Mouse (Mus musculus): ENCODE results near the gene Krba1. TPM values are rescaled to one million over a fixed set of nuclear protein-coding genes. Genes with fewer than 3 reads are reported as not detected.
A peak's percentile ranks its signal among the peaks of the same experiment; 100 is the strongest.

Krba1 gene
- polyA plus RNA-seq, 1 experiment from 2014 or later: 25.4 TPM

DNA sequence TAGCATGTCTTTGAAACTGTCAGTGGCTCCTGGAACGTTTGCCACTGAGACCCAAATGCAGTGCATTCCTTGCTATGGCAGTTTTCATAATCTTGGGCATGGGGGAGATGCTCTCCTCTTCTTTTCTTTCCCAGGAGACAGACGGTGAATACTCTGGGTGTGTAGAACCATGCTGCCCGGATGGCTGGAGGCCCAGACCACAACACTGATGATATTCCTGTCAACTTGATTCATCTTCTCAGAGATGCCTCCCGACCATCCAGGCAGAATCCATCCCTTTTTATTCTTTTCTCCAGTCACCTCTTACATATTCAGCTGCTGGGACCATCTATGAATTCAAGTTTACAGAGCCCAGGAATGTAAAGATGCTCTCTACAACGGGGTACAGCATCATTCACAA is 35.4 kb downstream of the Krba1 start:
- no peak for ATAC-seq (ENCODE audit: low FRiP score)
- Histone ChIP-seq H3K27ac (no peak overlapping the region), H3K9ac (no peak overlapping the region), H3K4me2 (no peak overlapping the region), H3K9me3 (no peaks in the 10 kb centered on the region), H3K4me1 (replicated peaks) (no peaks in the 10 kb centered on the region), H3K4me3 (no peak overlapping the region), H3K27me3 (0 out of 2 replicates have a peak, but pooled peaks cover 3% of the 10 kb centered on the region), H3K36me3 (no peaks in the 10 kb centered on the region)
- WGBS: 76% methylated on average over 5 of the region's 5 CpGs

- H3K4me3 ChIP-seq: no peak overlapping the region
- 71% methylated on average over 12 of the region's 12 CpGs for WGBS
- peaks cover 26% of the 10 kb centered on the region for H3K27me3 ChIP-seq
- ATAC-seq (ENCODE audit: low FRiP score): no peak
- peaks cover 4% of the 10 kb centered on the region for H3K4me1 ChIP-seq (replicated peaks)
- H3K36me3 ChIP-seq: peaks cover 6% of the 10 kb centered on the region
- H3K4me2 ChIP-seq: no peak overlapping the region
- H3K9me3 ChIP-seq: no peaks in the 10 kb centered on the region
- no peak overlapping the region for H3K9ac ChIP-seq
- H3K27ac ChIP-seq: no peak overlapping the region
Measured at GRCm38 (mm10) chr6:48432893-48433816, 37.8 kb downstream of the Krba1 start.

DNA sequence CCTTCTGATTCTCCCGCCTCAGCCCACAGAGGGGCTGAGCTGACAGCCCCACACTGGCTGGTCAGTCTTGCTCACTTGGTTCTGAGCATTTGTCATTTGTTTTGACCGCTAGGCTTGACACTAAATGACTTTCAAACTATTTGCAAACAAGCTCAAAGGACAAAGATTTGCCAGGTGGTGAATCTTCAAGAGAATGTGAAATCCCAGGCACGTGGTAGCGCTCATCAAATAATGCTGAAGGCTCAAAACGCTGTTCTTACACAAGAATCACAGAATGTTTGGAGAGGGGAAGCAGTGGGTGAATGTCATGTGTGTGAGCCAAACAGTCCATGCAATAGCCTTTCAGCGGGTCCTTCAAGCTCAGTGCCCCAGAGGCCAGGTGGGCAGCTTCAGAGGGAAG is 39.3 kb downstream of the Krba1 start:
- H3K4me2 ChIP-seq: no peak overlapping the region
- peaks cover 19% of the 10 kb centered on the region for H3K4me1 ChIP-seq (replicated peaks)
- no peak overlapping the region for H3K4me3 ChIP-seq
- no peak overlapping the region for H3K27ac ChIP-seq
- H3K27me3 ChIP-seq: peaks cover 40% of the 10 kb centered on the region
- ATAC-seq (ENCODE audit: low FRiP score): no peak
- WGBS: 63% methylated on average over 6 of the region's 6 CpGs
- H3K9me3 ChIP-seq: no peaks in the 10 kb centered on the region
- H3K9ac ChIP-seq: no peak overlapping the region
- H3K36me3 ChIP-seq: peaks cover 16% of the 10 kb centered on the region

DNA sequence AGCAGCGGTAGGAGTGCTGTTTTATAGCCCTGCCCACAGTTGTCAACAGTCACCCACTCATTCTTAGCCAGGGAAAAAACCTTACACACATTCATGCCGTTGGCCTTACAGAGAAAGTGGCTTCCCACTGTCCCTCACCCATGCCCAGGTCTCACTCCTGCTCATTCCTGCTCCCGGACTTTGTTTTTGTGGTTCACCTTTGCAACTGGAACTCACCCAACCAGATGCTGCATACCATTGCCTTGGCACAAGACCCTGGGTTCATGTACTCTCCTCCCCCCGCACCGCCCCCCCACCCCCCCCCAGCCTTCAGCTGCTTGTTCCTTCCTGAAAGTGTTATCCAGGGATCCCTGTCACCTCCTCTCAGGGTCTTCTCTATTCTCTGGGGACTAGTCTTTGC is 39.7 kb downstream of the Krba1 start:
- no peaks in the 10 kb centered on the region for H3K9me3 ChIP-seq
- WGBS: 65% methylated on average over 5 of the region's 5 CpGs
- no peak overlapping the region for H3K9ac ChIP-seq
- no peak overlapping the region for H3K27ac ChIP-seq
- ATAC-seq (ENCODE audit: low FRiP score): no peak
- H3K36me3 ChIP-seq: peaks cover 16% of the 10 kb centered on the region
- H3K4me1 ChIP-seq (replicated peaks): peaks cover 22% of the 10 kb centered on the region
- H3K4me2 ChIP-seq: no peak overlapping the region
- no peak overlapping the region for H3K4me3 ChIP-seq
- peaks cover 45% of the 10 kb centered on the region for H3K27me3 ChIP-seq

GRCm38 (mm10) chr6:48435706-48436349 is 40.4 kb downstream of the Krba1 start:
- no peak overlapping the region for H3K9ac ChIP-seq
- no peak overlapping the region for H3K4me3 ChIP-seq
- H3K36me3 ChIP-seq: peaks cover 16% of the 10 kb centered on the region
- no peaks in the 10 kb centered on the region for H3K9me3 ChIP-seq
- H3K4me1 ChIP-seq (replicated peaks): peaks cover 29% of the 10 kb centered on the region
- 87% methylated on average over 5 of the region's 5 CpGs for WGBS
- H3K27me3 ChIP-seq: peaks cover 52% of the 10 kb centered on the region
- no peak overlapping the region for H3K4me2 ChIP-seq
- no peak overlapping the region for H3K27ac ChIP-seq
- no peak for ATAC-seq (ENCODE audit: low FRiP score)

DNA sequence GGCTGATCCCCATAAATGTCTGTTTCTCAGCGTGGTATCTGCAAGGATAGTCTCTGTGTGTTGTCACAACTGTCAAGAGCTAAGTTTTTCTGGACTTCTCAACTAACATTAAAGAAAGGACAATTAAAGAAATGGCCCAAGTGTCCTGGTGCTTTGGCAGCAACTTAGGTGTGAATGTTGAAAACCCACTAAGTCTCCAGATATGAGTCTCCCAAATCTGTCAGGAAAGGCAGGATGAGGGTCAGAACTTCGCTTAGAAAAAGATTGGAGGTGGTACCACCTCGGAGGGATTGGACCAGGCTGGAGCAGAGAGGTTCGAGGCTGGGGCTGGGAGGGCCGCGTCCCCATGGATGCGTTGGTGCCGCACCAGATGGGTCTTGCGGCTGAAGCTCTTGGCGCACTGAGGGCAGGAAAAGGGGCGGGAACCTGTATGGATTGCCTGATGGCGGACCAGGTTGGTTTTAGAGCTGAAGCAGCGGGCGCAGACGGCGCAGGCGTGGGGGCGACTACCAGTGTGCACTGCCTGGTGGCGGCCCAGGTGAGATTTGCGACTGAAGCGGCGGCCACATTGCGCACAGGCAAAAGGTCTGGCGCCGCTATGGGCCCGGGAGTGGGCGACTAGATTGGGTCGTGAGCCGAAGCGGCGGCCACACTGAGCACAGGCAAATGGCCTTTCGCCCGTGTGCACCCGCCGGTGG is 42.4 kb downstream of the Krba1 start:
- Histone ChIP-seq H3K9ac (peak overlapping the region; percentile 56; the same call in 1 of the 2 replicates), H3K36me3 (peaks cover 30% of the 10 kb centered on the region), H3K4me1 (replicated peaks) (peaks cover 30% of the 10 kb centered on the region), H3K27me3 (peaks cover 59% of the 10 kb centered on the region), H3K4me3 (peak overlapping the region; percentile 26), H3K4me2 (peak overlapping the region; percentile 47), H3K27ac (no peak overlapping the region), H3K9me3 (no peaks in the 10 kb centered on the region)
- 0 out of 2 replicates have a peak, but pooled peaks have one; percentile 11 for ATAC-seq (ENCODE audit: low FRiP score)
- 24% methylated on average over 35 of the region's 35 CpGs for WGBS

- ATAC-seq (ENCODE audit: low FRiP score): 0 out of 2 replicates have a peak, but pooled peaks have one; percentile 18
- 11% methylated on average over 53 of the region's 55 CpGs for WGBS
- Histone ChIP-seq H3K4me2 (peak overlapping the region; percentile 47), H3K9ac (peak overlapping the region; percentile 56), H3K27me3 (peaks cover 59% of the 10 kb centered on the region), H3K36me3 (peaks cover 30% of the 10 kb centered on the region), H3K9me3 (no peaks in the 10 kb centered on the region), H3K4me3 (peak overlapping the region; percentile 26), H3K4me1 (replicated peaks) (peaks cover 36% of the 10 kb centered on the region), H3K27ac (no peak overlapping the region)
Measured at GRCm38 (mm10) chr6:48438475-48439125, 43.2 kb downstream of the Krba1 start.

DNA sequence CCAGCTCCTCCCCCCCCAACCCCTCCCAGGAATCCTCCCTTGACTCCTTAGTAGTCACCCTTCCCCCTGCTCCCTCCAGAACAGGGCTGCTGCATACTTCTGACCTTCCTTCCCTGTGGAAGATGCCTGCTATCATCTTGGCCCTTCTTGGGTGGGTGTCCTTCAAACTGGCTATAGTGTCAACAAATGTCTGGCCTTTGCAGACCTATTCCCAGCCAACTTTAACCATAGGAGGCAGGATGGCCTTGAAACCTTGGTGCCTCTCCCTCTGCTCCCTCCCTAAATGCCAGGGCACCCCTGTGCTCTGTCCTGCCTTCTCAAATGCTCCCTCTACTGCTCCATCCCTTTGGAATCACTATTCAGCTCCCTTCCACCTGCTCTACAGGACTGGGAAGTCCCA is 44.3 kb downstream of the Krba1 start:
- Histone ChIP-seq H3K4me2 (no peak overlapping the region), H3K27ac (no peak overlapping the region), H3K9me3 (no peaks in the 10 kb centered on the region), H3K9ac (peak overlapping the region; percentile 56; the same call in 1 of the 2 replicates), H3K36me3 (peaks cover 30% of the 10 kb centered on the region), H3K4me3 (peak overlapping the region; percentile 26; the same call in 1 of the 2 replicates), H3K27me3 (peaks cover 59% of the 10 kb centered on the region), H3K4me1 (replicated peaks) (peaks cover 41% of the 10 kb centered on the region)
- ATAC-seq (ENCODE audit: low FRiP score): no peak

DNA sequence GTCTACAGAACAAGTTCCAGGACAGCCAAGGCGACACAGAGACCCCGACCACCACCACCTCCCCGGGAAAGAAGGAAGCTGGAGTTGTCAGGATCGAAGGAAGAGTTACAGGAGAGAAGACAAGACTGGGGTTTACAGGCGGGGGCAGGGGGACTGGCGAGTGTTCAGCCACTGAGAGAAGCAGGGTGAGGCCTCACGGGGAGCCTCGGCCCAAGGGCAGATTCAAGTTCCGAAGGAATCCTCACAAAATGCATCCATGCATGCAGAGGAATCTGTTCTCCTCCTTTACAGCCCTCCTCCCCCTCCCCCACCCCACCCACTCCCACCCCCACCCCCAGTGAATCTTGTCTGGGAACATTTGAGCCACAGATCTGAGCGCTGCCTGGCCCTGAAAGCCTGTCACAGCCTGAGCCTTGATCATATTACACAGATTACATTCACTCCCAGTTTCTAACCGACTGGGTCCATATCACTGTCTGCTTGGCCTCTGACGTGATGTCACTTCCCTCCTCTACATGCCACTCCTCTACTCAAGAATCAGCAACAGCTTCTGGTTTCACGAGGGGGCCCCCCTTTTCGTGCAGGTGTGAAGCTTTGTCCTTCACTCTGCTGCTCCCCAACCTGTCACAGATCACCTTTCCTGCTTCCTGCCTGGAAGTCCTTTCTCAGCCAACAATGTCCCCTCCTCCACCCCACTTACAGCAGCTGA is 45.1 kb downstream of the Krba1 start:
- peak overlapping the region; percentile 36; the same call in 1 of the 2 replicates for H3K9ac ChIP-seq

GRCm38 (mm10) chr6:48443592-48444309 is 48.4 kb downstream of the Krba1 start:
- Histone ChIP-seq H3K9me3 (no peaks in the 10 kb centered on the region), H3K27me3 (peaks cover 27% of the 10 kb centered on the region), H3K9ac (peak overlapping the region; percentile 86), H3K4me1 (replicated peaks) (peaks cover 43% of the 10 kb centered on the region), H3K36me3 (peaks cover 18% of the 10 kb centered on the region), H3K4me3 (peak overlapping the region; percentile 74), H3K4me2 (peak overlapping the region; percentile 90), H3K27ac (peak overlapping the region; percentile 93)
- peak; percentile 82 for ATAC-seq (ENCODE audit: low FRiP score)
- WGBS: 2% methylated on average over 19 of the region's 19 CpGs

More for the DNA sequence above, 45.1 kb downstream of the Krba1 start:
- peaks cover 43% of the 10 kb centered on the region for H3K4me1 ChIP-seq (replicated peaks)
- peaks cover 59% of the 10 kb centered on the region for H3K27me3 ChIP-seq
- ATAC-seq (ENCODE audit: low FRiP score): no peak
- H3K36me3 ChIP-seq: peaks cover 30% of the 10 kb centered on the region
- no peak overlapping the region for H3K4me2 ChIP-seq
- no peak overlapping the region for H3K27ac ChIP-seq
- H3K9me3 ChIP-seq: no peaks in the 10 kb centered on the region
- no peak overlapping the region for H3K4me3 ChIP-seq
- WGBS: 45% methylated on average over 14 of the region's 14 CpGs

All from hindbrain, embryonic 13.5 days (tissue).